Mouse (Mus musculus): Measurements from ENCODE around the gene Gcnt2. TPM values are rescaled to one million over a fixed set of nuclear protein-coding genes. Genes with fewer than 3 reads are reported as not detected.
A peak's percentile ranks its signal among the peaks of the same experiment; 100 is the strongest.

Gene Gcnt2
- polyA plus RNA-seq, 2 experiments = 0.51 to 1.2 TPM

GRCm38 (mm10) chr13:40908044-40908443 is 48.5 kb downstream of the Gcnt2 start:
- no peak overlapping the region for H3K4me3 ChIP-seq (ENCODE audit: insufficient read depth in 1 of 2, low read depth in 2 of 2, low read length in 2 of 2)
- no peak for TF ChIP-seq EP300 (IDR thresholded peaks at IDR 0.05; ENCODE audit: low read depth)
- no peak for TF ChIP-seq CTCF (IDR thresholded peaks at IDR 0.05; ENCODE audit: low read depth)
- no peaks in the 10 kb centered on the region for H3K9me3 ChIP-seq (ENCODE audit: control insufficient read depth, low read length)
- no peak overlapping the region for H3K4me2 ChIP-seq (ENCODE audit: low read depth)
- ATAC-seq (ENCODE audit: insufficient read depth) (no peak), DNase-seq (ENCODE audit: low read depth in 3 of 3, low spot score in 3 of 3) (no peak)
- no peak overlapping the region for H3K27ac ChIP-seq
- H3K9ac ChIP-seq (replicated peaks) = no peak overlapping the region
- WGBS (ENCODE audit: insufficient replicate concordance) = 52% methylated on average over 6 of the region's 6 CpGs
- peaks cover 0 to 5% of the 10 kb centered on the region in 2 experiments; a peak in 2 of 4 replicates for H3K4me1 ChIP-seq (replicated peaks; ENCODE audit: control insufficient read depth in 2 of 2, insufficient read depth in 2 of 2, low read length in 1 of 2)
- H3K36me3 ChIP-seq (replicated peaks; ENCODE audit: control insufficient read depth, insufficient read depth, low read depth) = no peaks in the 10 kb centered on the region
- H3K27me3 ChIP-seq (ENCODE audit: control insufficient read depth, insufficient read depth, low read length) = no peaks in the 10 kb centered on the region

GRCm38 (mm10) chr13:40909060-40909459 is 49.5 kb downstream of the Gcnt2 start:
- H3K4me3 ChIP-seq (ENCODE audit: insufficient read depth in 1 of 2, low read depth in 2 of 2, low read length in 2 of 2) = no peak overlapping the region
- no peaks in the 10 kb centered on the region for H3K9me3 ChIP-seq (ENCODE audit: control insufficient read depth, low read length)
- WGBS (ENCODE audit: insufficient replicate concordance) = 11% methylated on average over 8 of the region's 8 CpGs
- peak; percentile 74 for ATAC-seq (ENCODE audit: insufficient read depth)
- H3K4me2 ChIP-seq (ENCODE audit: low read depth) = no peak overlapping the region
- H3K4me1 ChIP-seq (replicated peaks; ENCODE audit: control insufficient read depth in 2 of 2, insufficient read depth in 2 of 2, low read length in 1 of 2) = peaks cover 0 to 5% of the 10 kb centered on the region in 2 experiments; a peak in 2 of 4 replicates
- H3K27ac ChIP-seq = no peak overlapping the region
- TF ChIP-seq CTCF (IDR thresholded peaks at IDR 0.05; ENCODE audit: low read depth) (no peak), EP300 (IDR thresholded peaks at IDR 0.05; ENCODE audit: low read depth) (peak; percentile 72)
- no peaks in the 10 kb centered on the region for H3K36me3 ChIP-seq (replicated peaks; ENCODE audit: control insufficient read depth, insufficient read depth, low read depth)
- H3K27me3 ChIP-seq (ENCODE audit: control insufficient read depth, insufficient read depth, low read length) = no peaks in the 10 kb centered on the region
- peak in 2 of 3 experiments; percentile 28 to 33 for DNase-seq (ENCODE audit: low read depth in 3 of 3, low spot score in 3 of 3)
- no peak overlapping the region for H3K9ac ChIP-seq (replicated peaks)

DNA sequence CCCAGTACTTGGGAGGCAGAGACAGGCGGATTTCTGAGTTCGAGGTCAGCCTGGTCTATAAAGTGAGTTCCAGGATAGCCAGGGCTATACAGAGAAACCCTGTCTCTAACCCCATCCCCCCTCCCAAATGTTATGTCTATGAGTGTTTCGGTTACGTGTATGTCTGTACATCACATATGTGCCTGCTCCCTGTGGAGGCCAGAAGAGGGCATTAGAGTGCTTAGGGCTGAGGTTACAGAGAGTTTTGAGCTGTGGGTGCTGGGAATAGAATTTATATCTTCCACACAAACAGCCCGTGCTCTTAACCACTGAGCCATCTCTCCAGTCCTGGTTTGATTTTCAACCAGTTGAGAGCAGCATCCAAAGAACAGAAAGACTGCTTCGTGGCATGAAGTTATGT is 50.5 kb downstream of the Gcnt2 start:
- Histone ChIP-seq H3K9ac (replicated peaks) (no peak overlapping the region), H3K36me3 (replicated peaks; ENCODE audit: control insufficient read depth, insufficient read depth, low read depth) (no peaks in the 10 kb centered on the region), H3K4me2 (ENCODE audit: low read depth) (no peak overlapping the region), H3K27ac (no peak overlapping the region), H3K27me3 (ENCODE audit: control insufficient read depth, insufficient read depth, low read length) (no peaks in the 10 kb centered on the region), H3K4me1 (replicated peaks; ENCODE audit: control insufficient read depth in 2 of 2, insufficient read depth in 2 of 2, low read length in 1 of 2) (peaks cover 0 to 5% of the 10 kb centered on the region in 2 experiments; a peak in 2 of 4 replicates), H3K4me3 (ENCODE audit: insufficient read depth in 1 of 2, low read depth in 2 of 2, low read length in 2 of 2) (no peak overlapping the region), H3K9me3 (ENCODE audit: control insufficient read depth, low read length) (no peaks in the 10 kb centered on the region)
- DNase-seq (ENCODE audit: low read depth in 3 of 3, low spot score in 3 of 3) (no peak), ATAC-seq (ENCODE audit: insufficient read depth) (no peak)
- no peak for TF ChIP-seq CTCF (IDR thresholded peaks at IDR 0.05; ENCODE audit: low read depth)
- TF ChIP-seq EP300 (IDR thresholded peaks at IDR 0.05; ENCODE audit: low read depth) = no peak
- WGBS (ENCODE audit: insufficient replicate concordance) = 69% methylated on average over 6 of the region's 6 CpGs

DNA sequence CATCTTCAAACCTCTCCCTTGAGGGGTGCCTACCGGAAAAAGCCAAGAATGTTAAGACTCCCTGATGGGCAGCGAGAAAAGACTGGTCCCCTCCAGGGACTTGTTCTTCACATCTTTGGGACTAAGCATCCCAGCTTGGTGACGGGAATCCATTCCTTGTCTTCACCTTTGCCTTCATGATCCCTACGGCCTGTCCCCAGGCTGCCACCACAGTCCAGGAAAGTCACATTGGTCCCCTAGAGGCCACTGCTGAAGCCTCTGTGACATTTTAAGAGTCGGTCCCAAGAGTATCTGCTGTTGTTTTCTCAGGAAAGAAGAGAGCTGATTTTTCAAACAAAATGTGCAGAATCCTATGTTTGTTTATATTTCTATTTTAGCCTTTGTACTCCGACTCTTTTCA is 52.4 kb downstream of the Gcnt2 start:
- H3K4me1 ChIP-seq (replicated peaks; ENCODE audit: control insufficient read depth in 2 of 2, insufficient read depth in 2 of 2, low read length in 1 of 2) = peaks cover 0 to 9% of the 10 kb centered on the region in 2 experiments; a peak in 3 of 4 replicates
- no peak overlapping the region for H3K4me2 ChIP-seq (ENCODE audit: low read depth)
- no peaks in the 10 kb centered on the region for H3K9me3 ChIP-seq (ENCODE audit: control insufficient read depth, low read length)
- no peak overlapping the region for H3K9ac ChIP-seq (replicated peaks)
- TF ChIP-seq CTCF (IDR thresholded peaks at IDR 0.05; ENCODE audit: low read depth) (no peak), EP300 (IDR thresholded peaks at IDR 0.05; ENCODE audit: low read depth) (no peak)
- WGBS (ENCODE audit: insufficient replicate concordance) = 75% methylated on average over 6 of the region's 6 CpGs
- no peak for DNase-seq (ENCODE audit: low read depth in 3 of 3, low spot score in 3 of 3)
- H3K4me3 ChIP-seq (ENCODE audit: insufficient read depth in 1 of 2, low read depth in 2 of 2, low read length in 2 of 2) = no peak overlapping the region
- peaks cover 4% of the 10 kb centered on the region for H3K27me3 ChIP-seq (ENCODE audit: control insufficient read depth, insufficient read depth, low read length)
- H3K27ac ChIP-seq = no peak overlapping the region
- no peaks in the 10 kb centered on the region for H3K36me3 ChIP-seq (replicated peaks; ENCODE audit: control insufficient read depth, insufficient read depth, low read depth)
- ATAC-seq (ENCODE audit: insufficient read depth) = no peak

- 64% methylated on average over 14 of the region's 14 CpGs for WGBS (ENCODE audit: insufficient replicate concordance)
Measured at GRCm38 (mm10) chr13:40913395-40914018, 54.0 kb downstream of the Gcnt2 start.

More at GRCm38 (mm10) chr13:40913395-40914018, 54.0 kb downstream of the Gcnt2 start:
- Histone ChIP-seq H3K4me2 (ENCODE audit: low read depth) (no peak overlapping the region), H3K9ac (replicated peaks) (no peak overlapping the region), H3K27ac (no peak overlapping the region), H3K36me3 (replicated peaks; ENCODE audit: control insufficient read depth, insufficient read depth, low read depth) (no peaks in the 10 kb centered on the region), H3K9me3 (ENCODE audit: control insufficient read depth, low read length) (no peaks in the 10 kb centered on the region), H3K4me1 (replicated peaks; ENCODE audit: control insufficient read depth in 2 of 2, insufficient read depth in 2 of 2, low read length in 1 of 2) (peaks cover 0 to 13% of the 10 kb centered on the region in 2 experiments; a peak in 3 of 4 replicates), H3K27me3 (ENCODE audit: control insufficient read depth, insufficient read depth, low read length) (peaks cover 15% of the 10 kb centered on the region), H3K4me3 (ENCODE audit: insufficient read depth in 1 of 2, low read depth in 2 of 2, low read length in 2 of 2) (no peak overlapping the region)
- DNase-seq (ENCODE audit: low read depth in 3 of 3, low spot score in 3 of 3) (no peak), ATAC-seq (ENCODE audit: insufficient read depth) (no peak)
- TF ChIP-seq CTCF (IDR thresholded peaks at IDR 0.05; ENCODE audit: low read depth) (no peak), EP300 (IDR thresholded peaks at IDR 0.05; ENCODE audit: low read depth) (no peak)
